Mouse (Mus musculus): Measurements from ENCODE around the gene Tmem163. TPM values are rescaled to one million over a fixed set of nuclear protein-coding genes. Genes with fewer than 3 reads are reported as not detected.

Tmem163 gene
- polyA plus RNA-seq, 1 experiment from 2014 or later: 1.4 TPM

GRCm38 (mm10) chr1:127587071-127587470 lies 92.3 kb downstream of the Tmem163 start:
- H3K27ac ChIP-seq: no peak overlapping the region
- no peak for ATAC-seq (ENCODE audit: insufficient number of reproducible peaks, low FRiP score, low TSS enrichment, low read depth)
- no peak overlapping the region for H3K9ac ChIP-seq
- no peak overlapping the region for H3K4me2 ChIP-seq
- H3K27me3 ChIP-seq: no peaks in the 10 kb centered on the region
- 79% methylated on average over 5 of the region's 5 CpGs for WGBS
- H3K36me3 ChIP-seq: no peaks in the 10 kb centered on the region
- H3K9me3 ChIP-seq: no peaks in the 10 kb centered on the region
- no peak overlapping the region for H3K4me3 ChIP-seq
- no peaks in the 10 kb centered on the region for H3K4me1 ChIP-seq

GRCm38 (mm10) chr1:127586156-127586555 lies 93.2 kb downstream of the Tmem163 start:
- Histone ChIP-seq H3K9ac (no peak overlapping the region), H3K27me3 (no peaks in the 10 kb centered on the region), H3K27ac (no peak overlapping the region), H3K4me2 (no peak overlapping the region), H3K4me3 (no peak overlapping the region), H3K36me3 (no peaks in the 10 kb centered on the region), H3K4me1 (no peaks in the 10 kb centered on the region), H3K9me3 (no peaks in the 10 kb centered on the region)
- ATAC-seq (ENCODE audit: insufficient number of reproducible peaks, low FRiP score, low TSS enrichment, low read depth): no peak
- WGBS: 58% methylated on average over 1 of the region's 1 CpGs

- Histone ChIP-seq H3K27ac (no peak overlapping the region), H3K9ac (no peak overlapping the region), H3K4me3 (no peak overlapping the region), H3K9me3 (no peaks in the 10 kb centered on the region), H3K27me3 (no peaks in the 10 kb centered on the region), H3K4me2 (no peak overlapping the region), H3K36me3 (no peaks in the 10 kb centered on the region), H3K4me1 (no peaks in the 10 kb centered on the region)
- ATAC-seq (ENCODE audit: insufficient number of reproducible peaks, low FRiP score, low TSS enrichment, low read depth): no peak
- 59% methylated on average over 5 of the region's 5 CpGs for WGBS
Observed at GRCm38 (mm10) chr1:127577981-127578380, 101.4 kb downstream of the Tmem163 start.

GRCm38 (mm10) chr1:127577083-127577482 lies 102.3 kb downstream of the Tmem163 start:
- no peaks in the 10 kb centered on the region for H3K36me3 ChIP-seq
- no peaks in the 10 kb centered on the region for H3K27me3 ChIP-seq
- H3K9ac ChIP-seq: no peak overlapping the region
- no peaks in the 10 kb centered on the region for H3K9me3 ChIP-seq
- H3K4me2 ChIP-seq: no peak overlapping the region
- H3K4me1 ChIP-seq: no peaks in the 10 kb centered on the region
- WGBS: 83% methylated on average over 7 of the region's 7 CpGs
- H3K27ac ChIP-seq: no peak overlapping the region
- no peak for ATAC-seq (ENCODE audit: insufficient number of reproducible peaks, low FRiP score, low TSS enrichment, low read depth)
- no peak overlapping the region for H3K4me3 ChIP-seq

- Histone ChIP-seq H3K27ac (no peak overlapping the region), H3K36me3 (no peaks in the 10 kb centered on the region), H3K4me2 (no peak overlapping the region), H3K4me1 (no peaks in the 10 kb centered on the region), H3K9ac (no peak overlapping the region), H3K9me3 (no peaks in the 10 kb centered on the region), H3K27me3 (no peaks in the 10 kb centered on the region), H3K4me3 (no peak overlapping the region)
- WGBS: 46% methylated on average over 8 of the region's 8 CpGs
- no peak for ATAC-seq (ENCODE audit: insufficient number of reproducible peaks, low FRiP score, low TSS enrichment, low read depth)
Observed at GRCm38 (mm10) chr1:127576563-127576962, 102.8 kb downstream of the Tmem163 start.

- WGBS: 54% methylated on average over 3 of the region's 3 CpGs
- H3K9me3 ChIP-seq: no peaks in the 10 kb centered on the region
Observed at GRCm38 (mm10) chr1:127576143-127576542, 103.2 kb downstream of the Tmem163 start.

GRCm38 (mm10) chr1:127575692-127576091 lies 103.7 kb downstream of the Tmem163 start:
- Histone ChIP-seq H3K9ac (no peak overlapping the region), H3K27ac (no peak overlapping the region), H3K36me3 (no peaks in the 10 kb centered on the region), H3K9me3 (no peaks in the 10 kb centered on the region), H3K4me1 (no peaks in the 10 kb centered on the region), H3K4me2 (no peak overlapping the region), H3K4me3 (no peak overlapping the region), H3K27me3 (no peaks in the 10 kb centered on the region)
- no peak for ATAC-seq (ENCODE audit: insufficient number of reproducible peaks, low FRiP score, low TSS enrichment, low read depth)
- WGBS: 38% methylated on average over 4 of the region's 4 CpGs

More at GRCm38 (mm10) chr1:127576143-127576542, 103.2 kb downstream of the Tmem163 start:
- Histone ChIP-seq H3K4me2 (no peak overlapping the region), H3K36me3 (no peaks in the 10 kb centered on the region), H3K27me3 (no peaks in the 10 kb centered on the region), H3K9ac (no peak overlapping the region), H3K4me1 (no peaks in the 10 kb centered on the region), H3K4me3 (no peak overlapping the region), H3K27ac (no peak overlapping the region)
- ATAC-seq (ENCODE audit: insufficient number of reproducible peaks, low FRiP score, low TSS enrichment, low read depth): 0 out of 2 replicates have a peak, but pooled peaks have one; percentile 43

GRCm38 (mm10) chr1:127573186-127573585 lies 106.2 kb downstream of the Tmem163 start:
- H3K4me3 ChIP-seq: no peak overlapping the region
- WGBS: 72% methylated on average over 3 of the region's 3 CpGs

GRCm38 (mm10) chr1:127568641-127569040 lies 110.7 kb downstream of the Tmem163 start:
- Histone ChIP-seq H3K4me2 (no peak overlapping the region), H3K27ac (no peak overlapping the region), H3K36me3 (no peaks in the 10 kb centered on the region), H3K4me1 (no peaks in the 10 kb centered on the region), H3K27me3 (no peaks in the 10 kb centered on the region), H3K4me3 (no peak overlapping the region), H3K9ac (no peak overlapping the region), H3K9me3 (no peaks in the 10 kb centered on the region)
- ATAC-seq (ENCODE audit: insufficient number of reproducible peaks, low FRiP score, low TSS enrichment, low read depth): no peak
- WGBS: 73% methylated on average over 3 of the region's 3 CpGs

More at GRCm38 (mm10) chr1:127573186-127573585, 106.2 kb downstream of the Tmem163 start:
- no peak overlapping the region for H3K9ac ChIP-seq
- no peak overlapping the region for H3K4me2 ChIP-seq
- no peaks in the 10 kb centered on the region for H3K36me3 ChIP-seq
- no peak for ATAC-seq (ENCODE audit: insufficient number of reproducible peaks, low FRiP score, low TSS enrichment, low read depth)
- H3K9me3 ChIP-seq: no peaks in the 10 kb centered on the region
- H3K4me1 ChIP-seq: no peaks in the 10 kb centered on the region
- no peak overlapping the region for H3K27ac ChIP-seq
- H3K27me3 ChIP-seq: no peaks in the 10 kb centered on the region

GRCm38 (mm10) chr1:127556486-127556845 lies 122.9 kb downstream of the Tmem163 start:
- no peaks in the 10 kb centered on the region for H3K36me3 ChIP-seq
- WGBS: 19% methylated on average over 2 of the region's 2 CpGs

GRCm38 (mm10) chr1:127555822-127556485 lies 123.4 kb downstream of the Tmem163 start:
- Histone ChIP-seq H3K36me3 (no peaks in the 10 kb centered on the region), H3K27me3 (peaks cover 2% of the 10 kb centered on the region; the same call in 1 of the 2 replicates), H3K4me1 (no peaks in the 10 kb centered on the region), H3K4me3 (no peak overlapping the region), H3K27ac (no peak overlapping the region), H3K4me2 (no peak overlapping the region), H3K9me3 (no peaks in the 10 kb centered on the region), H3K9ac (no peak overlapping the region)
- WGBS: 35% methylated on average over 6 of the region's 6 CpGs
- 0 out of 2 replicates have a peak, but pooled peaks have one; percentile 40 for ATAC-seq (ENCODE audit: insufficient number of reproducible peaks, low FRiP score, low TSS enrichment, low read depth)

More at GRCm38 (mm10) chr1:127556486-127556845, 122.9 kb downstream of the Tmem163 start:
- H3K4me1 ChIP-seq: no peaks in the 10 kb centered on the region
- H3K9ac ChIP-seq: no peak overlapping the region
- H3K4me3 ChIP-seq: no peak overlapping the region
- no peaks in the 10 kb centered on the region for H3K9me3 ChIP-seq
- ATAC-seq (ENCODE audit: insufficient number of reproducible peaks, low FRiP score, low TSS enrichment, low read depth): no peak
- no peak overlapping the region for H3K27ac ChIP-seq
- H3K27me3 ChIP-seq: no peaks in the 10 kb centered on the region
- no peak overlapping the region for H3K4me2 ChIP-seq

GRCm38 (mm10) chr1:127548078-127548477 lies 131.3 kb downstream of the Tmem163 start:
- 71% methylated on average over 4 of the region's 4 CpGs for WGBS
- Histone ChIP-seq H3K4me3 (no peak overlapping the region), H3K36me3 (no peaks in the 10 kb centered on the region), H3K27me3 (peaks cover 2% of the 10 kb centered on the region; the same call in 1 of the 2 replicates), H3K4me2 (no peak overlapping the region), H3K27ac (no peak overlapping the region), H3K9ac (no peak overlapping the region), H3K4me1 (no peaks in the 10 kb centered on the region), H3K9me3 (no peaks in the 10 kb centered on the region)
- ATAC-seq (ENCODE audit: insufficient number of reproducible peaks, low FRiP score, low TSS enrichment, low read depth): no peak
